Mouse (Mus musculus) adrenal gland, postnatal 14 days (tissue): ENCODE data around the gene Gm8297. TPM values are rescaled to one million over a fixed set of nuclear protein-coding genes. Genes with fewer than 3 reads are reported as not detected.
"Not testable (repeated sequence)": the region's sequence is repeated elsewhere in the genome, so short reads cannot be mapped to it uniquely, and the experiment has no call there.

Source experiments
- DNase-seq: peaks from one replicate; pipeline ENCODE4 v3.0.0; 2021; ENCODE audit warnings: mixed read lengths
- long read RNA-seq, 2 experiments: library from polyadenylated mRNA; stranded (forward); transcript quantifications; one replicate each; pipeline ENCODE4 v2.0.0; 2021
- total RNA-seq: library from RNA; stranded (reverse); gene quantifications from 2 replicates; pipeline ENCODE4 v1.2.3, GENCODE M21; 2021

The Gm8297 gene
- total RNA-seq = not detected in 2 replicates
- long read RNA-seq, experiment 1 = 0 reads
- long read RNA-seq, experiment 2 = 0 reads

- DNase-seq = not testable (repeated sequence)
Observed at GRCm38 (mm10) chr14:4983635-4984034, at the start of gene Gm8297. Gm8297 (plus strand) TSS chr14:4983935.

- DNase-seq = not testable (repeated sequence)
Observed at GRCm38 (mm10) chr14:5015591-5015990, 31.9 kb downstream of the Gm8297 start, which contains the start of gene Gm3298. Gm3298 (plus strand) TSS chr14:5015891.

Other genes with a start within 250 kb of the Gm8297 start
- not detected in 2 replicates for gene Gm9602, start 207.6 kb upstream of the Gm8297 start, total RNA-seq
- gene Gm3269, start 145.8 kb upstream of the Gm8297 start, total RNA-seq = not detected in 2 replicates
- 3.9 and 5.0 TPM in 2 replicates for gene Gm3264, start 128.4 kb upstream of the Gm8297 start, total RNA-seq
- gene Gm3278, start 91.5 kb upstream of the Gm8297 start, total RNA-seq = not detected in 2 replicates
- not detected in 2 replicates for gene Gm3298, start 32.0 kb downstream of the Gm8297 start, total RNA-seq
- not detected in 2 replicates for gene 4930555G01Rik, start 66.7 kb downstream of the Gm8297 start, total RNA-seq
- gene Gm8281, start 87.1 kb downstream of the Gm8297 start, total RNA-seq = 0.23 TPM in 1 of 2 replicates, not detected in the other
- gene Gm8279, start 147.6 kb downstream of the Gm8297 start, total RNA-seq = not detected in 2 replicates
- not detected in 2 replicates for gene Gm3317, start 180.6 kb downstream of the Gm8297 start, total RNA-seq
- gene Gm8271, start 201.9 kb downstream of the Gm8297 start, total RNA-seq = not detected in 2 replicates